Mouse (Mus musculus) forebrain, embryonic 10.5 days (tissue): ENCODE measurements around the gene Pomgnt1. TPM values are rescaled to one million over a fixed set of nuclear protein-coding genes. Genes with fewer than 3 reads are reported as not detected.
A peak's percentile ranks its signal among the peaks of the same experiment; 100 is the strongest.

Source experiments
- DNase-seq: peaks from one replicate; pipeline ENCODE4 v3.0.0-alpha.2; 2017; ENCODE audit warnings: low spot score; ENCODE audit errors: extremely low spot score
- H3K27ac ChIP-seq: fragments of 300-500 bp; sonication (generic); 2 replicates; pipeline ENCODE4 v1.5.1; 2016; ENCODE audit warnings: mild to moderate bottlenecking
- H3K27me3 ChIP-seq: fragments of 300-500 bp; sonication (generic); 2 replicates; pipeline ENCODE4 v1.6.1; 2016; ENCODE audit warnings: mild to moderate bottlenecking; ENCODE audit not compliant: poor library complexity, severe bottlenecking
- H3K36me3 ChIP-seq: fragments of 300-500 bp; sonication (generic); replicated peaks from 2 replicates; pipeline ENCODE4 v1.6.1; 2016; ENCODE audit warnings: mild to moderate bottlenecking, moderate library complexity
- H3K4me1 ChIP-seq: fragments of 300-500 bp; sonication (generic); 2 replicates; pipeline ENCODE4 v1.6.1; 2016
- H3K4me3 ChIP-seq: fragments of 300-500 bp; sonication (generic); 2 replicates; pipeline ENCODE4 v1.5.1; 2016; ENCODE audit warnings: mild to moderate bottlenecking, moderate library complexity
- H3K9me3 ChIP-seq: fragments of 300-500 bp; sonication (generic); 2 replicates; pipeline ENCODE4 v1.6.1; 2016; ENCODE audit warnings: mild to moderate bottlenecking, moderate library complexity
- WGBS: fragments of 180-500 bp; shearing (Covaris S2); methylation state at CpG from one replicate; pipeline ENCODE4 v1.1.7; 2016; 5-methylcytosine and 5-hydroxymethylcytosine counted together
- polyA plus RNA-seq: library from polyadenylated mRNA; unstranded; fragments of >200 nt; fragmentation: Nextera tagmentation; extraction: Ambion mirVana; gene quantifications from 2 replicates; pipeline ENCODE4 v1.2.1, GENCODE M21; 2016

The Pomgnt1 gene
- polyA plus RNA-seq: 50.6 and 54.7 TPM in 2 replicates

DNA sequence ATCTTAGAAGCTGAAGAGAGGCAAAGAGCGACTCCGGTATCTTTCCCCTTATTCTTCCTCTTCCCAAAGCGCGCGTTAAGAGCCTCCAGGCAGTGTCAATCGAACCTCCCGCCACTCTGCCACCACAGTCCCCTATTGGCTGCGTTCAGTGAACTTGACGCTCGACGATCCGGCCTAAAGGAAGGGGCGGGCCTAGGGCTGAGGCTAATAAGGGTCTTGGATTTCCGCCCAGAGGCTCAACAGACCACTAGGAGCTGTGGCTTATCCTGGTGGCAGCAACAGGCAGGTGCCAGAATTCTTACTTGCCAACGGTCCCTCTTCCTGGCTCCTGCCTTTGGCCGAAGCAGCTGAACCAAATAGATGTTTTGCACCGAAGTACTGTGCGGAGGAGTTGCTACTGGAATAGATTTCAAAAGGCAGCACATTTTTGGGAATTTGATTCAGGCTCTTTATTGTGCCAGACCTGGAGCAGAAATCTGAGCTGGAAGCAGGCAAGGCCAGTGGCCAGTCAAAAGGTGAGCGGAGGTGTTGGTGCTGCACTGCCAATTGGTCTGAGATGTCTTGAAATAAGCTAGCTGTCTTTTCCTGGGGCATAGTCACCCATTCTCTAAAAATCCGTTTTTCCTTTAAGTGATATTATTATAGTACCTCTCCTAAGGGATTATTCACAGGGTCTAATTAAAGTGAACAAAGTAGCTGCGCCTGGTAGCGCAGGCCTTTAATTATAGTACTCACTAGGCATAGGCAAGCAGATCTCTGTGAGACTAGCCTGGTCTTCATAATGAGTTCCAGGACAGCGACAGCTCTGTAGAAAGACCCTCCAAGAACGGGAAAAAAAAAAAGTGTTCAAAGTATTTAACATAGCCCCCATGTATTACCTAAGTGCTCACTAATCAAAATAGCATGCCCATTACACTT lies at the start of gene Pomgnt1, which contains the start of gene Rad54l:
Gene Pomgnt1, plus strand, starts transcription at position 239 of the 918 bp plus-strand sequence.
Gene Rad54l, minus strand, starts transcription at position 89 of the 918 bp plus-strand sequence.
- peak; percentile 93 for DNase-seq
- Histone ChIP-seq H3K27me3 (no peaks in the 10 kb centered on the region), H3K4me3 (peak within 1 kb of the TSS; percentile 81), H3K36me3 (peaks cover 27% of the 10 kb centered on the region), H3K27ac (peak within 1 kb of the TSS; percentile 87), H3K9me3 (no peaks in the 10 kb centered on the region), H3K4me1 (peaks cover 27% of the 10 kb centered on the region)
- 5% methylated on average over 24 of the region's 24 CpGs for WGBS

DNA sequence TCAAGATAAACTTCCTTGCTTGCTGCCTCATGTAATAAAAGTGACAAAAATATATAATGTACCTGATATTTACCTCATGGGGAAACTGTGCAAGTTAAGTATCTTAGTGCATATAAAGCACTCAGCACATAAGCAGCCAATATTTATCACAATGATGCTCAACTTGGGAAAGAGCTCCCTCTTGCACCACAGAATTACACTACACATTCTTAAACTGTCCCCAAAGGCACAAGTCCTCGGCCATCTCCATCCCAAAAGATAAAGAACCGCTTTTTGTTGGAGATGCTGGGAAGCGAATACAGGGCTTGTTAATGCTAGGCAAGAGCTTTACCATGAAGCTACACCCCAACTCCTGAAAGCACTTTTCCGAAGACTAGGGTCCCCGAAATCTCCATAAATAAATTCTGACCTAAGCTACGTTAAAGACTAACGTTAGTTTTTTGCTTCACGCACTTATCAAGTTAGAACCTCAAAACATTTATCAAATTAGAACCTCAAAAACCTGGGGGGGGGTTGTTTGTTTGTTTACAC lies 49.4 kb upstream of the Pomgnt1 start:
- peak overlapping the region; percentile 99 for H3K4me3 ChIP-seq
- H3K36me3 ChIP-seq: peaks cover 16% of the 10 kb centered on the region
- H3K4me1 ChIP-seq: peaks cover 33% of the 10 kb centered on the region
- WGBS: 3% methylated on average over 8 of the region's 8 CpGs
- DNase-seq: no peak
- peak overlapping the region; percentile 99 for H3K27ac ChIP-seq
- no peaks in the 10 kb centered on the region for H3K27me3 ChIP-seq
- no peaks in the 10 kb centered on the region for H3K9me3 ChIP-seq

DNA sequence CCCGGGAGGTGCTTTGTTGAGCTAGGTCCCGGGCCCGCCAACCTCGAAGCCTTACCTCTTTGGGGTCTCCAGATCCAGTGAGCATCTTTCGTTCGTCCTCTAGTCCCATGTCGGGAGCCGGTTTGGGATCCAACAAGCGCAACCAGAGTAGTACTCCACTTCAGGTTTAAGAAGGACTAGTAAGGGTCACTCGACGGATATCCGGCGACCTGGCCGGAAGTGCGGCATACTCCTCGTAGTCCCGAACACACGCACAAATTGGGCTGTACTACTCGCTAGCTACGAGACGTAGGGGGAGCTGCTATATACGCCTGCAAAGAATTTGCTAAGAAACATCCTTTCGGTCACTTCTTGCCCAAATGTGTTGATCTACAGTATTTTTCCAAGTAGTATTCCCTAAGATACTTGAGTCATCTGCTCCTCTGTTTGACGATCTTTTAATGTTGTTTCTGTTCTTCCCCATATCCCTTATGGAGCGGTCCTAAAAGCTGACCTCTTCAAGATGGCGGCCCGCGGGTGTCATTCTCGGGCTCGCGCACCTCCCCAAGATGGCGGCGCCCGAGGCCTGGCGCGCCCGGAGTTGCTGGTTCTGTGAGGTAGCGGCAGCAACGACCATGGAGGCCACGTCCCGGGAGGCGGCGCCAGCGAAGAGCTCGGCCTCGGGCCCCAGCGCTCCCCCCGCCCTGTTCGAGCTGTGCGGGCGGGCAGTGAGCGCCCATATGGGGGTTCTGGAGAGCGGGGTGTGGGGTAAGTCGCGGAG lies 48.6 kb upstream of the Pomgnt1 start, which contains the start of the genes Uqcrh and Lrrc41:
Gene Uqcrh, minus strand, starts transcription at position 211 of the 760 bp plus-strand sequence.
Gene Lrrc41, plus strand, starts transcription at position 409 of the 760 bp plus-strand sequence.
- WGBS: under 1% methylated on average over 55 of the region's 55 CpGs
- Histone ChIP-seq H3K9me3 (no peaks in the 10 kb centered on the region), H3K4me3 (peak within 1 kb of the TSS; percentile 99), H3K4me1 (peaks cover 33% of the 10 kb centered on the region), H3K36me3 (peaks cover 16% of the 10 kb centered on the region), H3K27ac (peak within 1 kb of the TSS; percentile 99), H3K27me3 (no peaks in the 10 kb centered on the region)
- peak; percentile 95 for DNase-seq

DNA sequence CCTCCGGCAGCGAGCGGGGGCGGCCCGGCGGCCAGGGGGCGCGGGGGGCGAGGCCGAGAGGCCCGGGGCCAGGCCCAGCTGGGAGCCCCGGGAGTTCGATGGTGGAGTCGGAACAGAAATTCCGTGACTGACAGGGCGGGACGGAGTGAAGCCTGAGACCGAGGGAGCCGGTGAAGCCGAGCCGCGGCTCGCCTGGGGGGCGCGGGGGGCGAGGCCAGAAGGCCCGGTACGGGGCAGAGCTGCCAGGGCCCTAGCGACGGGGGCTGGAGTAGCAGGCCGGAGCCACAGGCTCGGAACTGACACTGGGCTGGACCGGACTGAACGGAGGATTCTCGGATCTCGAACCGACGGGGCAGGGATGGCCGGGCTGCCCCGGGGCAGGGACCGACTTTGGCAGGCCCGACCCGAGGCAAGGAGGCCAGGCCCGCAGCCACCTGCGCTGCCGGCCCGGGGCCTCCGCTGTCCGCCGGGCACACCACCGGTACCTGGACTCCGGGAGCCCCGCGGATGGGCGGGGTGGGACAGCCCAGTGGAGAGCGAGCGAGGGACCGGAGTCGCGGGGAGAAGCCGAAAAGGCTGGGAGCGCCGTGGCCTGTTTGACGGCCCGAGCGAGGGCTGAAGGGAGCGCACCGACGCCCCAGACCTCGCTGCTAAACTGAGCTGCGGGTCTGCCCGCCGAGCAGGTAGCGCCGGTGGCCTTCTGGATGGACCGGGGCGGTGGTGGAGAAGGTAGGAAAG lies 47.8 kb upstream of the Pomgnt1 start:
- peak; percentile 80 for DNase-seq
- Histone ChIP-seq H3K27me3 (no peaks in the 10 kb centered on the region), H3K4me1 (peaks cover 33% of the 10 kb centered on the region), H3K27ac (peak overlapping the region; percentile 99), H3K9me3 (no peaks in the 10 kb centered on the region), H3K4me3 (peak overlapping the region; percentile 99), H3K36me3 (peaks cover 18% of the 10 kb centered on the region)
- under 1% methylated on average over 76 of the region's 77 CpGs for WGBS

DNA sequence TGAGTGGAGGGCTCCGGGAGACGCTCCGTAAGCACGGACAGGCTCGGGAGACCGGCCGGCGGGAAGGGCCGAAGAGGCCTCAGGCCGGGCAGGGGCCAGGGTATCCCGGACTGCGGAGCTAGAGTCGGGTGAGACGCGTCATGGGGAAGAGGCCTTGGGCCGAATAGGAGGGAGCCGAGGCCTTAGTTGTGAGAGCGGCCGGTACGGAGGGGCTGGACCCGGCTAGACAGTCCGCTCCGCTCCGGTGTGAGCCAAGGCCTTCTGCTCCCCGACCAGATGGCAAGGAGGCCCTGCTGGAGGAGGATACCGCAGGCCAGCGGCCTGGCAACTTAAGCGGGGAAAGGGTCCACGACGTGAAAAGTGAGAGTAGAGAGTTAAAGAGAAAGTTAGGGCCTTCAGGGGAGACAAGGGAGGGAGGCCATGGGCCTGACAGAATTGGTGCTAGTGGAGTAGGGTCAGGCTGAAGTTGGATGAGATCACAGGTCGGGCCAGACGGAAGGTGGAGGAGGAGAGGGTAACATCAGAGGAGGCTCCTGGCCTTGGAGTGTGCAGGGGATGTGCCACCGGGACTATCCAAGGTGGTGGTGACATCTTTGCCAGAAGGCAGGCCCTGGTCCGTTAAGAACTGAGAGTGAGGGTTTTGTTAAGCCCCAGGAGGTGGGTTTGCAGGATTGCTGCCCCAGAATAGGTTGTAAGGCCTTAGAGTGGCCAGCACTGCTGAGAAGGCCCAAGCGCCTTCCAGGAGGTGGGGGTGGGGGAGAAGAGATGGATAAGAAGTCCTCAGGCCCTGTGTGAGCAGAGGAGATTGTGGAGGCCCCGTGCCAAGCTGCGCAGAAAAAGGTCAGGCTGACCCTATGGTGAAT lies 47.0 kb upstream of the Pomgnt1 start:
- DNase-seq: peak; percentile 50
- WGBS: 3% methylated on average over 37 of the region's 37 CpGs
- H3K4me3 ChIP-seq: peak overlapping the region; percentile 99

DNA sequence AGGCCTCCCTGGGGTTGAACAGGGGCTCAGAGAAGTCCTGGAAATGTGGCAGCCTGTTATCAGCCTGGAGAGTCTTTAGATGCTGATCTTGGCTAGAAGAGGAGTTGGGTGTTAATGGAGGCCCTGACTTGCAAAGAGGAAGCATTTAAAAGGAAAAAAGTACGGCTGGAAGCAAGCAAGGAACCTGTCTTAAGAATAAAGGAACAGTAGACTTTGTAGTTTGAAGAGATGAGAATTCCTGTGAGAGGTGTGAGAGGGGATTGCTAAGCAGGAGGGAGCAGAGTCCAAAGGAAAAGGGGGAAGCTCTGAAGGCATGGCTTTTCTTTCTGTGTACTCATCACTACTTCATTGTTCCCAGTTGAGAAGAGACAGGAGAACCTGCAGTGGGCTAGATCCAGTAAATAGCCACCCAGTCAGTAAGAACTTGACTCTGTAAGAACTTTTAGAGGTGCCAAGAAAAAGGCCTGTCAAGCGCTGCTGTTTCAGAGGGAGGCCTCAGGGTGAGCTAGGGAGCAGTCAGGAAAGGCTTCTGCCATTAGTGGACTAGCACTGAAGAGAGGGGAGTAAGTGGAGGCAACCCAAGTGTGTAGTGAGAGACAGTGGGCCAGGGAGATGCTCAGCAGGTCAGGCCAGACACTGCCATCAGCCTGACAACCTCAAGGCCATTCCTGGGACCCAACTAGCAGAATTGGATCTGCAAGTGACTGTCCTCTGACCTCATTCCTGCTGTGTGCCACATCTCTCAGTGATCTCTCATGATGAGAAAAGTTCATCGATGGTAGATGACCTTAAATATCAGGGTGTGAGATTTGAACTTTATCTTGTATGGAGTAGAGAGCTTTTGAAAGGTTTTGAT lies 46.2 kb upstream of the Pomgnt1 start:
- DNase-seq: no peak
- WGBS: 66% methylated on average over 3 of the region's 3 CpGs
- peak overlapping the region; percentile 99 for H3K27ac ChIP-seq

More for the DNA sequence above, 47.0 kb upstream of the Pomgnt1 start:
- H3K27ac ChIP-seq: peak overlapping the region; percentile 99
- H3K9me3 ChIP-seq: no peaks in the 10 kb centered on the region
- no peaks in the 10 kb centered on the region for H3K27me3 ChIP-seq
- peaks cover 26% of the 10 kb centered on the region for H3K36me3 ChIP-seq
- peaks cover 33% of the 10 kb centered on the region for H3K4me1 ChIP-seq

DNA sequence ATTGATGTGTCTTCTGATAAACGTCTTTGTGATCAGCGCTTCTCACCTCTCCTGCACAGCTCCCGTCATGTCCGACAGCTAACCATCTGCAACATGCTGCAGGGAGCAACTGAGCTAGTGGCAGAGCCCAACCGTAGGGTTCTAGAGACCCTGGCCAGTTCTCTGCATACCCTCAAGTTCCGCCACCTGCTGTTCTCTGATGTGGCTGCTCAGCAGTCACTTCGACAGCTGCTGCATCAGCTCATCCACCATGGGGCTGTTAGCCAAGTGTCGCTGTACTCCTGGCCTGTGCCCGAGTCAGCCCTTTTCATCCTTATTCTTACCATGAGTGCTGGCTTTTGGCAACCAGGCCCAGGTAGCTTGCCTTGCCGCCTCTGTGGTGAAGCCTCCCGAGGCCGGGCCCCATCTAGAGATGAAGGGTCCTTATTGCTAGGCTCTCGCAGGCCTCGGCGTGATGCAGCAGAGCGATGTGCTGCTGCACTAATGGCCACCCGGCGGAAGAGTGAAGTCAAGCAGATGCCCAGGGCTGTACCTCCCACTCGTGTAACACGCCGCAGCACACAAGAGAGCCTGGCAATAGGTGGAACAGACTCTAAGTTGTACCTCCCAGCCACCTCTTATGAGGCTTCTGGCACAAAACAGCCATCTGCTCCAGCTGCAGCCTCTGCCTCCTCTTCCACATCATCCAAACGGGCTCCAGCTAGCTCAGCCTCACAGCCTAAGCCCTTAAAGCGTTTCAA lies 35.0 kb upstream of the Pomgnt1 start:
- Histone ChIP-seq H3K4me1 (no peaks in the 10 kb centered on the region), H3K36me3 (peaks cover 99% of the 10 kb centered on the region), H3K27me3 (no peaks in the 10 kb centered on the region), H3K27ac (no peak overlapping the region), H3K9me3 (no peaks in the 10 kb centered on the region), H3K4me3 (no peak overlapping the region)
- 90% methylated on average over 23 of the region's 23 CpGs for WGBS
- no peak for DNase-seq

More for the DNA sequence above, 46.2 kb upstream of the Pomgnt1 start:
- Histone ChIP-seq H3K4me1 (peaks cover 33% of the 10 kb centered on the region), H3K9me3 (no peaks in the 10 kb centered on the region), H3K36me3 (peaks cover 34% of the 10 kb centered on the region), H3K27me3 (no peaks in the 10 kb centered on the region), H3K4me3 (peak overlapping the region; percentile 99)

DNA sequence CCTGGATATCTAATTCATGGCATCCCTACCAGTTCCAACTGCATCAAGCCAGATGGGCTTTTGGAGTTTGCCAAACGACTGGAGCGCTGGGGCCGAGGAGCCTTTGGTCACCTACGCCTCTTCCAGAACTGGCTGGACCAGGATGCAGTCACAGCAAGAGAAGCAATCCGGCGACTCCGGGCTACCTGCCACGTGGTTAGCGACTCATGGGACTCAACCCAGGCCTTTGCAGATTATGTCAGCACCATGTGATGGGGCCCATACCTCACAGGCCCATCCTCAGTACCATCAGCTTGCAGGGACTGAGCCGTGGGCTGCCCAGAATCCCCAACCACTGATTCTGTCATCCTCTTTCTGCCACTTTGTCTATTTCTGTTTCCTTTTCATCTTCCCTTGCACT lies 27.3 kb upstream of the Pomgnt1 start:
- Histone ChIP-seq H3K27me3 (no peaks in the 10 kb centered on the region), H3K36me3 (peaks cover 100% of the 10 kb centered on the region), H3K4me1 (no peaks in the 10 kb centered on the region), H3K4me3 (no peak overlapping the region), H3K9me3 (no peaks in the 10 kb centered on the region), H3K27ac (no peak overlapping the region)
- WGBS: 95% methylated on average over 10 of the region's 10 CpGs
- no peak for DNase-seq

DNA sequence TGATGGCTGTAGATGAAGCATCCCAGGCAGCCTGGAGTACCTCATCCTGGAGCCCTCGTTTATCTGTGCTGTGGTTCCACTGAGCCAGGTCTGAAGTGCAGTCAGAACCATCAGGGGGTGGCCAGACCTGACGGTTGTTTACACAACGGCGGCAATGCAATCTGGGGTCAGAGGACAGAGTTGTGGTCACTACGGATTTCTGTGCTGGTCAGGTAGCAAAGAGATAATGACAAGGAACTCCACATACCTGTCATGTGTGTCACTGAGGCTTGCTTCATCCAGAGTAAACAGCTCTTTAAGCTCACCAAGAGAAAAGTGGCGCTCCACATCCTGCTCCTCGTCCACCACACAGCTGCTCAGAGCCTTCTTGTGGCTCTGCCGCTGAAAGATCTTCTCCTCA lies 26.4 kb upstream of the Pomgnt1 start:
- Histone ChIP-seq H3K4me1 (no peaks in the 10 kb centered on the region), H3K36me3 (peaks cover 100% of the 10 kb centered on the region), H3K27me3 (no peaks in the 10 kb centered on the region), H3K27ac (no peak overlapping the region), H3K9me3 (no peaks in the 10 kb centered on the region), H3K4me3 (no peak overlapping the region)
- 93% methylated on average over 8 of the region's 8 CpGs for WGBS
- no peak for DNase-seq

DNA sequence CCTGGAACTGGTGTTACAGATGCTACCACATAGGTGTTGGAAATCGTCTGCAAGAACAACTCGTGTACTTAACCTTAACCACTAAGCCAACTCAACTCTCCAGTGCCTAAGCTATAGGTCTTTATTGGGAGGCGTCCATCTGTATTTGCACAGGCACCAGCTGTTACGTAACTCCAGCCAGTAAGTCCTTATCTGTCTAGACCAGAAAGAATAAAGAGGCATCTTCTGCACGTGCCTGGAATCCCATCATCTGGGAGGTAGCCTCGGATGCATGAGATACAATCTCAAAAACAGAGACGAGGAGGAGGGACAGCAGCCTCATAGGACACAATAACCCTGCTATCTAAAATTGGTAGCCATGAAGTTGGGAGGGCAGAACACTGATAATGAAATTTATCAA lies 22.7 kb upstream of the Pomgnt1 start:
- DNase-seq: no peak
- WGBS: 91% methylated on average over 7 of the region's 7 CpGs
- H3K27ac ChIP-seq: no peak overlapping the region
- H3K36me3 ChIP-seq: peaks cover 100% of the 10 kb centered on the region
- H3K4me1 ChIP-seq: no peaks in the 10 kb centered on the region
- H3K27me3 ChIP-seq: no peaks in the 10 kb centered on the region
- no peak overlapping the region for H3K4me3 ChIP-seq
- no peaks in the 10 kb centered on the region for H3K9me3 ChIP-seq
